Mouse (Mus musculus): Measurements from ENCODE around the gene D630036H23Rik. TPM values are rescaled to one million over a fixed set of nuclear protein-coding genes. Genes with fewer than 3 reads are reported as not detected.

Gene D630036H23Rik
- polyA plus RNA-seq, 1 experiment from 2014 or later, result 1.3 TPM

- H3K27me3 ChIP-seq, result no peaks in the 10 kb centered on the region
- no peak overlapping the region for H3K4me3 ChIP-seq
- no peak overlapping the region for H3K27ac ChIP-seq
- no peak overlapping the region for H3K4me2 ChIP-seq
- ATAC-seq (replicated peaks; ENCODE audit: insufficient number of reproducible peaks, insufficient read depth, low FRiP score, low read depth), result no peak
- no peak overlapping the region for H3K9ac ChIP-seq
- no peaks in the 10 kb centered on the region for H3K4me1 ChIP-seq (replicated peaks)
- 39% methylated on average over 4 of the region's 4 CpGs for WGBS
- no peaks in the 10 kb centered on the region for H3K9me3 ChIP-seq (replicated peaks)
- no peaks in the 10 kb centered on the region for H3K36me3 ChIP-seq
Observed at GRCm38 (mm10) chr12:36373237-36373998, 8.6 kb downstream of the D630036H23Rik start.

GRCm38 (mm10) chr12:36364013-36364412 is 18.0 kb downstream of the D630036H23Rik start:
- Histone ChIP-seq H3K9me3 (replicated peaks) (no peaks in the 10 kb centered on the region), H3K27me3 (no peaks in the 10 kb centered on the region), H3K4me3 (no peak overlapping the region), H3K9ac (no peak overlapping the region), H3K36me3 (no peaks in the 10 kb centered on the region), H3K4me2 (no peak overlapping the region), H3K4me1 (replicated peaks) (no peaks in the 10 kb centered on the region), H3K27ac (no peak overlapping the region)
- WGBS, result 78% methylated on average over 4 of the region's 4 CpGs
- no peak for ATAC-seq (replicated peaks; ENCODE audit: insufficient number of reproducible peaks, insufficient read depth, low FRiP score, low read depth)

- WGBS, result 80% methylated on average over 5 of the region's 5 CpGs
- Histone ChIP-seq H3K4me2 (no peak overlapping the region), H3K9me3 (replicated peaks) (no peaks in the 10 kb centered on the region), H3K36me3 (no peaks in the 10 kb centered on the region), H3K27ac (no peak overlapping the region), H3K9ac (no peak overlapping the region), H3K4me1 (replicated peaks) (no peaks in the 10 kb centered on the region), H3K27me3 (no peaks in the 10 kb centered on the region), H3K4me3 (no peak overlapping the region)
- no peak for ATAC-seq (replicated peaks; ENCODE audit: insufficient number of reproducible peaks, insufficient read depth, low FRiP score, low read depth)
Observed at GRCm38 (mm10) chr12:36360693-36361092, 21.3 kb downstream of the D630036H23Rik start.

- WGBS, result 73% methylated on average over 3 of the region's 3 CpGs
- H3K27ac ChIP-seq, result no peak overlapping the region
- H3K4me1 ChIP-seq (replicated peaks), result no peaks in the 10 kb centered on the region
- H3K36me3 ChIP-seq, result no peaks in the 10 kb centered on the region
- H3K4me2 ChIP-seq, result no peak overlapping the region
- H3K9me3 ChIP-seq (replicated peaks), result no peaks in the 10 kb centered on the region
- no peak overlapping the region for H3K9ac ChIP-seq
- no peaks in the 10 kb centered on the region for H3K27me3 ChIP-seq
- ATAC-seq (replicated peaks; ENCODE audit: insufficient number of reproducible peaks, insufficient read depth, low FRiP score, low read depth), result no peak
- no peak overlapping the region for H3K4me3 ChIP-seq
Observed at GRCm38 (mm10) chr12:36360064-36360463, 21.9 kb downstream of the D630036H23Rik start.

GRCm38 (mm10) chr12:36344131-36344530 is 37.9 kb downstream of the D630036H23Rik start:
- Histone ChIP-seq H3K27ac (no peak overlapping the region), H3K27me3 (no peaks in the 10 kb centered on the region), H3K9ac (no peak overlapping the region), H3K4me2 (no peak overlapping the region), H3K36me3 (no peaks in the 10 kb centered on the region), H3K4me3 (no peak overlapping the region), H3K4me1 (replicated peaks) (no peaks in the 10 kb centered on the region), H3K9me3 (replicated peaks) (no peaks in the 10 kb centered on the region)
- WGBS, result 57% methylated on average over 4 of the region's 4 CpGs
- no peak for ATAC-seq (replicated peaks; ENCODE audit: insufficient number of reproducible peaks, insufficient read depth, low FRiP score, low read depth)

- H3K27me3 ChIP-seq, result no peaks in the 10 kb centered on the region
- no peak overlapping the region for H3K27ac ChIP-seq
- H3K9ac ChIP-seq, result no peak overlapping the region
- H3K9me3 ChIP-seq (replicated peaks), result no peaks in the 10 kb centered on the region
- H3K36me3 ChIP-seq, result no peaks in the 10 kb centered on the region
- no peak overlapping the region for H3K4me2 ChIP-seq
- H3K4me1 ChIP-seq (replicated peaks), result no peaks in the 10 kb centered on the region
- H3K4me3 ChIP-seq, result no peak overlapping the region
- no peak for ATAC-seq (replicated peaks; ENCODE audit: insufficient number of reproducible peaks, insufficient read depth, low FRiP score, low read depth)
- 44% methylated on average over 9 of the region's 9 CpGs for WGBS
Observed at GRCm38 (mm10) chr12:36333837-36334281, 48.1 kb downstream of the D630036H23Rik start.

- Histone ChIP-seq H3K4me3 (no peak overlapping the region), H3K9me3 (replicated peaks) (no peaks in the 10 kb centered on the region), H3K27ac (no peak overlapping the region), H3K36me3 (no peaks in the 10 kb centered on the region), H3K4me1 (replicated peaks) (no peaks in the 10 kb centered on the region), H3K27me3 (no peaks in the 10 kb centered on the region), H3K4me2 (no peak overlapping the region), H3K9ac (no peak overlapping the region)
- ATAC-seq (replicated peaks; ENCODE audit: insufficient number of reproducible peaks, insufficient read depth, low FRiP score, low read depth), result no peak
- WGBS, result 85% methylated on average over 1 of the region's 1 CpGs
Observed at GRCm38 (mm10) chr12:36332676-36333075, 49.3 kb downstream of the D630036H23Rik start.

Other genes starting within 250 kb of the D630036H23Rik start
- gene Ankmy2, start 225.1 kb downstream of the D630036H23Rik start, polyA plus RNA-seq (2015; fragmentation: Nextera tagmentation; extraction: Ambion mirVana), result 26.7 and 27.0 TPM in 2 replicates
- gene Bzw2, start 224.1 kb downstream of the D630036H23Rik start, polyA plus RNA-seq (2015; fragmentation: Nextera tagmentation; extraction: Ambion mirVana), result 186 and 205 TPM in 2 replicates
- gene Lrrc72, start 128.8 kb downstream of the D630036H23Rik start, polyA plus RNA-seq (2015; fragmentation: Nextera tagmentation; extraction: Ambion mirVana), result not detected in 2 replicates
- gene Sostdc1, start 68.0 kb downstream of the D630036H23Rik start, polyA plus RNA-seq (2015; fragmentation: Nextera tagmentation; extraction: Ambion mirVana), result 0.94 and 3.0 TPM in 2 replicates
- gene Ispd, start 731 bp downstream of the D630036H23Rik start, polyA plus RNA-seq (2015; fragmentation: Nextera tagmentation; extraction: Ambion mirVana), result 9.7 and 10.9 TPM in 2 replicates

Data from heart, embryonic 15.5 days (tissue).